Mouse (Mus musculus): ENCODE measurements at regions not wholly inside any gene's neighbourhood (a gene's known extent, or its start where the extent isn't known, plus 50 kb on each side); places are given as distances from the start of the nearest gene placed in this dataset.

GRCm38 (mm10) chr4:5098411-5098810 is 305.3 kb upstream of the Impad1 start:
- TF ChIP-seq CTCF (IDR thresholded peaks at IDR 0.05; ENCODE audit: borderline replicate concordance, insufficient read depth, low read length), result no peak
- no peak for TF ChIP-seq POLR2A (IDR thresholded peaks at IDR 0.05; ENCODE audit: low read depth, low read length)

All from embryonic fibroblast, embryonic 13.5 days (primary cell).